Mouse (Mus musculus) retina, postnatal 7 days (tissue): ENCODE results near the gene Dis3.
A peak's percentile ranks its signal among the peaks of the same experiment; 100 is the strongest.

Experiments used
- DNase-seq: peaks from one replicate; pipeline ENCODE4 v3.0.0-alpha.2; 2012; ENCODE audit warnings: low read depth, low spot score

Dis3 gene

DNA sequence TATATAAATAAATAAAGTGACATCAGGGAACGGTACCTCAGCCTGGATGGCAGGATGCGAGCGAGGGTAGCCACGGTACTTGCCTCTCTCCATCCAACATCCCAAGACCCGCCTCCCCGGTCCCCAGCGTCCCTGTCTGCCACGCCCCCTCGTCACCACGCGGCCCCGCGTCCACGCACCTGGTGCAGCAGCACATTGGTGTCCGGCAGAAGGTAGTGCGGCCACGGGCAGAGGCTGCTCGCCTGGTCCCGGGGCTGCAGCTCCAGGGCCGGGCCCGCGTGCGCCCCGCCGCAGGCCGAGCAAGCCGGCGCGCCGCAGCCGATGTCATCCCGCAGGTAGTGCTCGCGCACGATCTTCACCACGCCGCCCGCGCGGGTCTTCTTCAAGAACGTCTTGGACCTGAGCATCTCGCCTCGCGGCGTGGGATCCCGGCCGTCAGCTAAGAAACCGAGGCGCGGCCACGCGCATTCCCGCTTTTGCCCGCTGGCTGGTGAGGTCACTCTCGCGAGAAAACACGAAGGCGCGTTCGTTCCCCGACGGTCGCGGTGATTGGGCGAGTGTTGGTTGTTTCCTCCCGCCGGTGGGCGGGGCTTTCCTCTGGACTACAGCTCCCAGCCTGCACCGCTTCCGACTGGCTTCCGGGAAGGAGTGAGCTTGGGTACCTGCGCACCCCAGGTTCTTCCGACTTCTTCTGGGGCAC, at the start of gene Dis3, which contains the start of gene Pibf1:
TSS of gene Dis3 (minus strand) at position 504 of the 700 bp plus-strand sequence.
TSS of gene Pibf1 (plus strand) at position 158 of the 700 bp plus-strand sequence.
- DNase-seq: peak; percentile 97

DNA sequence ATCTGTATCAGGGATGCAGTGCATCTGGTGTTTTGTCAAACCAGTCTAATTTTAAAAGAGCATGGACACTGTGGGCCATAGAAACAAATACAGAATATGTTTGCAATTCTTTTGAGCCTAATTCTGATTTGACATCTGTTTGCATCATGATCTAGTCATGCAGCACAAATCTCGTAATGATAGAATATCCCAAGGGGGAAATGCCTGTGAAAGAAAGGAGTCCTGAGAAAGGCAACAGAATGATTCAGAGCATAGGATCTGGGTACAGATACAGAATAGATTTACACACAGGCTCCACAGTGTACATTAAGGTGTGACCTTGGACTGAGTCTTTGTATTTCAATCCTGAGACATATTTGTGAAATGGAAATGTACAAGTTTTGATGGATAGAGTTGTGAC, 47.3 kb upstream of the Dis3 start:
- DNase-seq: no peak

DNA sequence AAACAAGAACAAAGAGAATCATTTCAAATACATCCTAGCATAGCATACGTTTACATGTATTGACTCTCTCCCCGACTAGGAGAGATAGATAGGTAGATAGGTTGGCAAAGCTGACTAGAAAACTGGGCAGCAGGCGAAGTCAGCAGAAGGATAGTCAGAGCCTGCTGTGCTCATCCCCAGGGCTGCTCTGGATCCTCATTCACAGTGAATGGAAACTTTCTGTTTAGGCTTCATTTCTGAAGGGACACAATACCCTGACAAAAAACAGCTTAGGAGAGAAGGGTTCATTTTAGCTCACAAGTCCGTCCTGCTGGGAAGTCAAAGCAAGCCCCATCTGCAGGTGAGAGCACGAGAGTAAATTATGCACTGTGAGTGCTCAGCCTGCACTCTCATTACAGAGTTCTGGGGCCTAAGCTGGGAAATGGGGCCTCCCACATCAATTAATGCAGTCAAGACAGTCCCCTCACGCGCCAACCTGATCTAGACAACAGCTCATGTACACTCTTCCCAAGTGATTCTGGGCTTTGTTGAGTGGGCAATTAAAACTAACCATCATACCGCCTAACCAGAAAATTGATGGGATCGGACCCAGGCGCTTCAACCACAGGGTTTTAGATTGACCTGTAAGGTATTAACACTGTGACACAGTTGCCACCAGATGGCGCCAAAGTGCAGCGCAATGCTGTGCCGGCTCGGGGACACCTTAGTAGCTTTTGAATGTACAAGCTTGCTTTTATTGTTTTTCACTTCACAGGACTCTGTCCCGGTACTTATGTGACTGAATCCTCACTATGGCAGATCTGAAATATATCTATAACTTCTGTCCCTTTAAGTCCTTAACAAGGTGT, 42.4 kb upstream of the Dis3 start:
- DNase-seq: peak; percentile 68

DNA sequence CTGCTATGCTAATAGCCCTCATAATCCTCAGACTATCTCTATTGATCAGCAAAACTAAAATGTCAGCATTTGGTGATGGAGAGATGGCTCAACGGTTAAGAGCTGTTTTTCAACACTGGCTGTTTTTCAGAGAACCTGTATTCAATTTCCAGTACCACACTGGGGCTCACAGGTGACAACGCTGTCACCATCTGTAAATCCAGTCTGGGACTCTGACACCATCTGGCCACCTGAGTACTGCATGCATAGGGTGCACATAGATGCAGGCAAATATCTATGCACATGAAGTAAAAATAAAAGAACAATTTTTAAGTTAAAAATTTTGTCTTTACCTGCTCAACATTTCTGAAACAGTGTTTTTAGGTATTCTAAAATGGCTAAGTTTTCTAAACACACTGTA, 40.5 kb upstream of the Dis3 start:
- no peak for DNase-seq

DNA sequence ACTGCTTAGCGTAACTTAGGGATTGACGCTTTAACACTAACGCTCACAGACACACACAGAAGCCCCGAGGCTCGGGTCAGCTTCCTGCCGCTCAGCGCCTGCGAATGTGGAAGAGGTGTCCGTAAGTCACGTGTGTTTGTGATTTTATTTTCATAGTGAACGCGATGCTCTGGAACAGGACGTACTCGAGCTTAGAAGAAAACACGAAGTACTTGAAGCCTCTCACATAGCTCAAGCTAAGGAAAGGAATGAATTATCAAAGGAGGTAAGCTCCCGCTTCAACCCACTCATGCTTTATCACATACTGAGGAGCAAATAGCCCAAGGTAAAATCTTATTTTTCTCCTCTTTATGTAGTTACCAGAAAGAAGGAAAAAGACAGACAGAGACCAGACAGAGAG, 36.7 kb upstream of the Dis3 start:
- no peak for DNase-seq

DNA sequence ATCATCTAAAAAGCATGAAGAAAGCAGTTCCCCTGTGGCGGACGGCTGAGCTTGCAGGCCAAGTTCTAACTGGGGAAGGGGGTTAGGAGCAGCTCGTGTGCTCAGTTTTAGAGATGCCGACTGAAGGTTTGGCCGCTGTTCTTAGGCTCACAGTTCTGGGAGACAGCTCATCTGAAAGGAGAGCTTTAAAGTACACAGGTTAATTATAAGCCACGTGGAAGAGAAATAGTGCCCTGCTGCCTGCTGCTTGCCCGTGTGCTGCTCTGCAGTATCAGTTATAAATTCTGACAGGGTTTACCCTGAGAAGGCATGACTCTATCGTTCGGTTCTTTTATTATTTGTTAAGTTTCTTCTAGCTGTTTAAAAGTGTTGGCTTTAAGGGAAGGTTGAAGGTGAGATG, 36.2 kb upstream of the Dis3 start:
- no peak for DNase-seq

DNA sequence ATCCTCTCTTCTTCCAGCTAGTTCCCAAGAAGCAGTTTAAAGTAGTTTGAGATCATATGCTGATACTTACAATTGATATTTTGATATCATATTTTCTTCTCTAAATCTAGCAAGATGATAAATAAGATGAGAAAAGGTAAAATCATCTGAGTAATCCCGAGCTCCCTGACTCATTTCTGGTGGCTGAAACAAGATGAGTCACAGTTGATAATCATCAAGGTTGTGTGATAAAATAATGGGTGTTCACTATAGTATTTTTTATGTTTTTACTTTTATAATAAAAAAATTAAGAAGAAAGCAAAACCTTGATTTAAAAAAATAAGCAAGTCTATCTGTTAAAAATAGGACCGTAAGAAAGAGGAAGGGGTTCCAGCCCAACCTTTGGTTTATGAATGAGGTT, 34.5 kb upstream of the Dis3 start:
- no peak for DNase-seq

DNA sequence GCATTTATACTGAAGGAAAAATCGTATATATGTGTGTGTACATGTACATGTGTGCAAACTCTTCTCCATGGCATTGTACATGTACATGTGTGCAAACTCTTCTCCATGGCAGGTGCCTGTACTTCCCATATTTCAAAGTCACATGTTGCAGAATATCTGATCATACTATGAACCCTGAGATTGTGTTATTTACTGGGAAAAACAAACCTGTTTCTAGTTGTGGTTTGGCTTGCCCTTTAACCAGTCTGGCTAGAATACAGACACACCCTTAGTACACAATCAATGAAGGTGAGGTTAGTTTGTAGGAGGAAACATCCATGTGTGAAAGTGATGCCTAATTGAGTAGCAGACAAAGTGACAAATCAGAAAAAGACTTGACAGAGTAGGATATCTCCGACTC, 29.5 kb upstream of the Dis3 start:
- no peak for DNase-seq

DNA sequence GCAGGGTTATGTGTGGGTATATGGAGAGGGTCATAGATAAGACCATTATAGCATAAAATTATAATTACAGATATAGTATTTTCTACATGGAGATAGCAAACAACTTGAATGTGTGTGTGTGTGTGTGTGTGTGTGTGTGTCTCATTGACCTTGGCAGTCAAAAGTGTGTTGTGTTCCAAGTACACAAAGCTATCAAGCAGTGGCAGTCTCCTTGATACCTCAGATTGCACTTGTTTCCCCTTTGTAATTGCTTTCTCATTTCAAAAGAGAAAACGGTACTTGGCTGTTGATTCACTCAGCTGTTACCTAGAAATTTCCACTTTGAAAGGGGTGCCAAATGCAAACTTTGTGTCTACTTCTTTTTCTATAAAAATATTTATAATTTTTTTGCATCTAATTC, 27.9 kb upstream of the Dis3 start:
- DNase-seq: no peak

DNA sequence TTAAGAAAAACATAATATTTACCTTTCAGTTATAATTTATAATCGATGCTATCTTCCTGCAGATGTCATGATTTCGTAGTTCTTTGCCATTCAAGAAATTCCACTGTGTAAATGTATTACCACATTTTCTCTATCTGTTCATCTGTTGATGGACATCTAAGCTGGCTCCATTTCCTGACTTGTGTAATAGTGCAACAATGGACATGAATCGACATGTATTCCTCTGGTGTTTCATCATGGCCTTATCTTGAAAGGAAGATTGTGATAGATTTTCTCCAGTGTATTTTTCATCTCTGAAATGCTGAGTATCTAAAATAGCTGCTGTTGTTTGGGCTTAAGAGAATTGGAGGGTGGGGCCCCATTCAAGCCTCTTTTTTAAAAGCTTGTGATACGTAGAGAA, 27.1 kb upstream of the Dis3 start:
- no peak for DNase-seq

DNA sequence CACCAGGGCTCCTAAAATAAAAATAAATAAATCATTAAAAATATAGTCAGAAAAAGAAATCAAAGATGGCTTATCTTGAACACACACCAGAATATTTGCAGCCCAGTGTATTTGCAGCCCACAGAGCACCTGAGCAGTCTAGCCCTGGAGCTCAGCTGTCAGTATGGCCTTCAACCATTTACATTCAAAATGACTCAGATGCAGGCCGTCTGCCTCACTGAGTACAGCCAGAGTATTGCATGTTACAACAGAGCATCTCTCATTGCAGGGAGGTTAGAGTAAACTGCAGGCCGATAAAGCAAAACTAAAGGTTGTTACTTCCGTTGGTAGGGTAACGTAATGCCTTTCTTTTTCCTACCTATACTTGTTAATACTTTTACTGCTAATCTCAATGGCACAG, 24.5 kb upstream of the Dis3 start:
- DNase-seq: no peak

DNA sequence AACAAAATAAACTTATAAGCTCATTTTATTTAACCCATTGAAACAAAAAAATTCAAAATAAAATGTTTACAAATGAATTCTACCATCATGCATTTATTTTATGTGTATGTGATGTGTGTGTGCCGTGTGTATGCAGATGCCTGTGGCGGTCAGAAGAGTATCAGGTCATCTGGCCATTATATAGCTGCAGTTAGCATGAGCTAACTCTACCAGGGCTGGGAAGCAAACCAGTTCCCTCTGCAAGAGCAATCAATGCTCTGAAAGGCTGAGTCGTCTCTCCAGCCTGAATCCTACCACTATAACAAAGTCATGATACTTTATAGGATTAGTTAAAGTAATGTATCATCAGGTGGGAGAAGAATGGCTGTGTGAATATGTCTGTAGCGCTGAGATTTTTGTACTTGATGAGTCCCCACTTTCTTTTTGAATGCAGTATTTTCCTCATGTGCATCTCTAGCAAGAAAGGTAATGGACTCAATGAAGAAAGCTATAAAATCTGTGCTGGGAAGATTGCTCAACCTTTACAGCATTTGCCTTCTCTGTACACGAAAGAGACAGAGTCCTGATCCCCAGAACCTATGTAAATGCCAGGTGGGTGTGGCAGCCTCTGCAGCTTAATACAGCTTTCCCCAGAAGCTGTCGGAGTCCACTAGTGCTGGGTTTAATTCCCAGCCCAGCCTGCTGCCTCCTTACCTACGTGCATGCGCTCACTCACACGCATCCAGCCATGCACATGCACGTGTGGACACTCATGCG, 22.2 kb upstream of the Dis3 start:
- no peak for DNase-seq

DNA sequence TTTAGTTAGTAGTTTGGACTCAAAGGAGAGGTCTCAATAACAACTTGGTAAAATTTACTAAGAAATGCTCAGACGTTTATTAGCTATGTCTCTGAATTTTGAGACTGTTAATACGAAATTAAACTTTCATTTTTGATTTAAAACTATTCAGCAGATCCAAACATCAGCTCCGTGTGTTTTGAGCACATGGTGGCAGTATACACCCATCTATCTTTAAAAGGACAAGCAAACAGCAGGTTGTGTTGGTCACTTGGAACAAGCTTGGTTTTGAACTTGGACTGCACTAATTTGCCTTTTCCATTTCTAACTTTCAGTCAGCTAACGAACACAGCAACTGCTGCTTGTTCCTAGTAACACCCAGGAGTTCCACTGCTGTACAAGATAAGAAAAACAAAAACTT, 18.0 kb upstream of the Dis3 start:
- no peak for DNase-seq

DNA sequence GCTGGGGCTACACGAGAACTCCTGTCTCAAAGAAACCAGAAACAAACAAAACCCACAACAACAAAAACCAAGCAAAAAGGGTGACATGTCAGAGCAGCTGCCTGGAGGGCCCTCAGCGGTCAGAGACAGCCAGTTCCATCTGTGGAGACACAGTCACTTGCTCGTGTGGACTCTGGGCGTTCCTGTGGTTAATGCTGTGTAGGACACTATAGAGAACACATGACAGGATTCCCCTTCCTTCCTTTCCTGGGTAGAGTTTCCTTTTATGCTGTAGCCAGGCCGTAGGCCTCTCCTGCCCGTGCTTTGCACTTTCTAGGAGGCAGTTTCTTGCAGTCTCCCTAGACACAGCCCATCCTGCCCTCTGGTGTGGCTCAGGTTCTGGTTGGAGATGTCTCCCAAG, 9.2 kb upstream of the Dis3 start:
- no peak for DNase-seq

DNA sequence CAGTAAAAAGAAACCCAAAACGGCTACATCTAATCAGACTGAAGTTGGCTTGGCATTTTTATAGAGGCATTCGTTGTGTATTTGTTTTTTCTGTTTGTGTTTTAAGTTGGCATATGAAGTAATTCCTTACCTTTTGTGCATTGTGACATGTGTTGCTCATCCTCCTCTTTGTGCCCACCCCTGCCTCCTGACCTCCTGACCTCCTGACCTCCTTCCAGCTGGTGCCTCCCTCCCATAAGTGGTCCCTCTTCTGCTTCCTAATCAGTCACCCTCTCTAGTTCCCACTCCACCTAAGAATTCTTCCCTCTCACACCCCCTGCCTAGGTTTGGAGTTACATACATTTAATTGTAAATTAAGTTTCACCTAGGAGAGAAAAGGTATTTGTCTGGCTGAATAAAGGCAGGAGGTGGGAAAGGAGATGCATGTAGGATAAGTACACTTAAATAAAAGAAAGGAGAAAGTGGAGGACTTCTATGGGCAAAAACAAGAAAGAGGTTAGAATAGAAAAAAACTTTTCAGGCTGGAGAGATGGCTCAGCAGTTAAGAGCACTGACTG, 8.1 kb upstream of the Dis3 start:
- no peak for DNase-seq

DNA sequence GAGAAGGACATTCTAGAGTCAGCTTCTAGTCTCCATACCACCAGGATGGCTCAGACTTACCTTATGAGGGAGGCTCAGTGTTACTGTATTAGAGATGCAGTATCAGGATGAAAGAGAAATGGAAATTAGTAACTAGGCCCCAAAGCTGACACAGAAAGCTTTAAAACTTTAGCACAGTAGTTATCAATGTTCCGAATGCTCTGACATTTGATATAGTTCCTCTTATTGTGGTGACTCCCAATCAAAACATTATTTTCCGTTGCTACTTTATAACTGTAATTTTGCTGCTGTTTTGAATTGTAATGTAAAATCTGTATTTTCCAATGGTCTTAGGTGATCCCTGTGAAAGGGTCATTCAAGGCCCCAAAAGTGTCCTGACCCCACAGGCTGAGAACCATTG, 7.1 kb upstream of the Dis3 start:
- no peak for DNase-seq

DNA sequence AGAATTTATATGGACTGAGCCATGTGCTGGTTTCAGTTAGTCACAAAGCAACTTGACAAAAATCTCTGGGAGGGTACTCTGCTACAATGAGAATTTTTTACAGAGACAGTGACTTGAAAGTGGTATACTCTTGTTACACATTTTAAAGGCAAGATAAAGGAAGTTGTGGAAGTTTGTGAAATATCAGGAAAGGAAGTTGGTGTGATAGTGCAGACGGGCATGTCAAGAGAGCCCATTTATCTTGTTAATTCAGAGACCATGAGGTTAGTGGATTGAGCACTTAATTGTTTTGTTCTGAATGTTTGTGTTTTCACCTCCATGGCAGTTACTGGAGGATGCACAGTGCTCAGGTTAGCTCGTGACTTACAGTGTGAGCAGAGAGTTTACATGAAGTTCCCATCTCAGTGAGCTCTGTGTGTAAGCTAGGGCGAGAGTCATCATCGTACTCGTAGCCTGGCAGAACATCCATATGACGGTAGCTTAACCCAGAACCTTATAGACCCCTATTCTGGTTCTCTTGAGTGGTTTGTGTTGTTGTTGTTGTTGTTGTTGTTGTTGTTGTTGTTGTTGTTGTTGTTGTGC, 5.1 kb upstream of the Dis3 start:
- DNase-seq: no peak

DNA sequence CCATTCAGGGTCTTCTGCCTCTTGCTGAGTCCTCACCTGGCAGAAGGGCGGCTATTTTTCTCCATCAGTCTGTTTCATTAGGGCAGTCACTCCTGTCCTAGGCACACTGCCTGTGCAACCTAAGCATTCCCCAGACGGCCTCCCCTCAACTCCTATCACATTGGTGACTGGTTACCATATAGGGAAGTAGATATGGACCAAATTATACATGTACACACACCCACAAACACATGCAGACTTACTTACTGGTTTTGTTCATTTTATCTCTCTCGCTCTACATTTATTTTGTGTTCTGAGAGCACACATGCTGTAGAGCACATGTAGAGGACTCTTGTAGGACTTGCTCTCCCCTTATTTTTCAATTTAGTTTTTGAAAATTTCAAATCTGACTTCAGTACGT, 3.5 kb upstream of the Dis3 start:
- DNase-seq: no peak

DNA sequence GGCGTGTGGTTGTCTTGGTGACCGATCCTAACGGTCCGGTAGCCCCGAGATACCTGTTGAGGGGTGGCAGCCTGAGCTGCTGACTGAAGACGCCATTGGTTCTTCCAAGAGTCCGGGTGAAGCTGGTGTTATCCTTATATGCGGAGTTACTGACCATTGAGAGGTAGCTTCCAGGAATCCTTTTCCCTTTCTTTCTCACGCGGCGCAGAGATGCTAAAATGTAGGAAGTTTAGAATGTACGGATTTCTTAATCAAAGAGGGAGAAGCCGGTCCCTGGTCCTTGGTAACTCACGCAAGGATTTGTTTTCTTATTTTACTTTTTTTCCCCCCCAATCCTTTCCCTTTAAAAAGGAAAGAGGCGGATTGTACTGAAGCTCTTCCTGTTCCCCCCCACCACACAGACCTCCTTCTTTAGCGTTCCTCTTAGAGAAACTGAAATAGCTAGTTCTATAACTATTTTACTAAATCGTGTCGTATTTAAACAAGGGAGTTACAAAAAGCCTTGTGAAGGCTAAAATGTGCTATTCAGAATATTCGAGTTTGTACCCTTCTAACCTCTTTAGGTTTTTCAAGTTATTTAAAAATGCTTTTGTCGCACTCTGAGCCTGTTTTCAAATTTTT, 507 bp upstream of the Dis3 start:
- no peak for DNase-seq

DNA sequence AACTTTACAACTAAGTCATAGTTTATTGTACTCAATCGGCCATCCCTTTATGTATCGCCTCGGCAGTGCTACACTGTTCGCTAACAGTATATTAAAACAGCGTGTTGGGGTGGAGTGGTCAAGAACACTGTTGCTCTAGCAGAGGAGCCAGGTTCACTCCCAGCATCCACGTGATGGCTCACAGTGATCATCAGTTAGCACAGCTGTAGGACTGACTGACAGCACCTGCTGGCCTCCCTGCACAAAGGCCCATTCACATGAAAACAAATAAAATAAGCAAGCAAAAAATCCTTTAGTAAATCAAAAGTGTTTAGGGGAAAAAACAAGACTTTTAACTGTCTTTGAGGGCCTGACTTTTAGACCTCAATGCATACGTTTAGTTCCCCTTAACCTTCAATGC, 10.6 kb downstream of the Dis3 start:
- DNase-seq: no peak

DNA sequence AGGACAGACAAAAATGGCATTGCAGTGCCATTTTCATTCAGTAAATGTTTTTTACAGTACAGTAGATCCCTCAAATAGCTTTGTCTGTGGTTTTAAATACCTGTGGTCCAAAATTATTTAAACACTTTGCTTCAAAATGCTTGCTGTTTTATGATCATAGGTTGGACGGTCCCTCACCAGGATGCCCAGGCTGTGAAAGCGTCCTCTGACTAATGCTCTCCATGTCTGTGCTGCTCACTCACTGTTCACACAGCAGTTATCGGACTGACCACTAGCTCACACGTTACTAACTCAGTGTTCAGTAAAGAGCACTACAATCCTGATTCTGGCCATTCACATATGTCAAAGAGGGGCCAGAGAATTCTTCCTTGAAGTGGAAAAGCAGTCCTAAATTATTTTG, 28.4 kb downstream of the Dis3 start:
- DNase-seq: no peak
